Mouse (Mus musculus) CD4-positive, CD25-positive, alpha-beta regulatory T cell, adult 2 months (primary cell): Measurements from ENCODE around the gene Nxpe3.

Experiments
- DNase-seq: peaks from one replicate; pipeline ENCODE4 v3.0.0-alpha.2; 2012; ENCODE audit warnings: low read depth, low spot score

Gene Nxpe3

GRCm38 (mm10) chr16:55894893-55895650, at the start of gene Nxpe3:
Gene Nxpe3 (minus strand): TSS chr16:55895285.
- peak; percentile 88 for DNase-seq

- no peak for DNase-seq
Measured at GRCm38 (mm10) chr16:55940781-55941180, 45.7 kb upstream of the Nxpe3 start.

DNA sequence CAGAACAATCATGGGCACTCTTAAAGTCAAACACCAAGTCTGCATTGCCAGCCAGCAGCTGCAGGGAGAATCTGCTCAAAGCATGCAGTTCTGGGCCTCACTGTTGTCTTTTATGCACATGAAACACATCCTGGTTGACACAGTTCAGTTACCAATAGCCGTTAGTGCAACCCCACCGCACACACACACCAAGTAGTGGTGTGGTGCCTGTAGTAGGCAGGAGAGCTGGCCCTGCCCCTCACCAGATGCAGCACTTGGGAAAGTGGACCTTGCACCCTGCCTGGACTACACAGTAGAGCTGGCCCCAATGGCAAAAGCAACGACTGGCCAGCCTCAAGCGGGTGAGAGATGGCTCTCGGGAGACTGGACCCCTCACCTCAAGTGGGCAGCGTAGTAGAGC, 44.6 kb upstream of the Nxpe3 start:
- DNase-seq = no peak

DNA sequence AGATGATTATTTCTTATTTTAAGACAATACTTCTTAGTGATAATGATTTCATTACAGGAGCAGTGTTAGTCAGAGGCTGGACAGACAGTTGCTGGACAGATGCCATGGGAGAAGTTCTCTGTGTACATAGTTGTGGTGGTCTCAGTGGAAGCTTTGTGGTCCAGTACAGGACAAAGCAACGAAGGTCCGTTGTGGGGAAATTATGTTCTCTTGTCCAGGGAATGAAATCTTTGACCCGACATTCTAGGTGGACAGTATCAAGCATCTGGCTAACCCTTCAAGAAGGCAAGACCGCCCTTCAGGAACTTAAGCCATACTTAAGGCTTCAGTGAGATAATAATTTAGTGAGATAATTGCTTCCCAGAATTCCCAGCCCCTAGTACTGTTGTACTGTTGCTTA, 43.7 kb upstream of the Nxpe3 start:
- no peak for DNase-seq

- peak; percentile 95 for DNase-seq
Measured at GRCm38 (mm10) chr16:55934453-55935037, 39.5 kb upstream of the Nxpe3 start, which contains the start of gene Cep97. Gene Cep97 (minus strand): TSS chr16:55934855.

GRCm38 (mm10) chr16:55933681-55934343, 38.7 kb upstream of the Nxpe3 start:
- DNase-seq = peak; percentile 73

GRCm38 (mm10) chr16:55924010-55924409, 28.9 kb upstream of the Nxpe3 start:
- DNase-seq = peak; percentile 30

DNA sequence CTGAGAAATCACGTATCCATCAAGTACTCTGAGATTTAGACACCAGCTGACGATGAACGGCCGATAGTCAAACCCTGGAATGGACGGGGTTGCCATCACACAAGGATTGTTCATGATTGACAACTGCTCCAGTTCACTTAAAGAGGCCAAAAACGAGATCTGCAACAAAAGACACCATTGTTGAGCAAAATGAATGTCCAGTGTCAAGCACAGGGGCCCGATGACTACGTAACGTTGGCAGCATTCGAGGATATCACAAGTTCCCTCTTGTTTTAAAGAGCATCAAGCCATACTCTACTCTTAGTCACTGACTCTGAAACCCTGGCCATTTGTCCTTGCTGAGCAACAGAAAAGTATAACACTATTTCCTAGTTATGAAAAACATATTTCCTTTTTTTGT, 27.0 kb upstream of the Nxpe3 start:
- no peak for DNase-seq

GRCm38 (mm10) chr16:55914716-55915115, 19.6 kb upstream of the Nxpe3 start:
- no peak for DNase-seq

- DNase-seq = no peak
Measured at GRCm38 (mm10) chr16:55910208-55910793, 15.2 kb upstream of the Nxpe3 start.

GRCm38 (mm10) chr16:55906928-55907679, 12.0 kb upstream of the Nxpe3 start:
- DNase-seq = peak; percentile 51

GRCm38 (mm10) chr16:55905370-55905769, 10.3 kb upstream of the Nxpe3 start:
- DNase-seq = no peak

- DNase-seq = no peak
Measured at GRCm38 (mm10) chr16:55901839-55902756, 7.0 kb upstream of the Nxpe3 start.

GRCm38 (mm10) chr16:55898385-55899002, 3.4 kb upstream of the Nxpe3 start:
- DNase-seq = no peak

DNA sequence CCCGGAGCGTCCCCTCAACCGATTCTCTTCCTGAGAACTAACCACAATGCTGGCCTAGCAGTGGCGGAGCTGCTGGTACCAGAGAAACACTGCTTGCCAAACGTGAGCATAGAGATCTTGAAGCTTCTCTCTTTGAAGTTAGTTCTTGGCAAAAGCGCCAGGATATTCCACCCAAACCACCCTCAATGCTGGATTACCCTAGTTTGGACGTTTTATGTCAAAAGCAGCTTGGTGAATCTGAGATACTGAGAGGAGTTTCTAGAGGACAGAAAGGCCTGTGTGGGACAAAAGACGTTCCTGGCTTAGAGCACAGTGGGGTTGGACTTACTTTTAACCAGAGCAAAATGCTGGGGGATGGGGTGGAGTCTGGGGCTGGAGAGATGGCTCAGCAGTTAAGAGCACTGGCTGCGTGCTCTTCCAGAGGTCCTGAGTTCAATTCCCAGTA, 588 bp upstream of the Nxpe3 start:
- DNase-seq = peak; percentile 46

DNA sequence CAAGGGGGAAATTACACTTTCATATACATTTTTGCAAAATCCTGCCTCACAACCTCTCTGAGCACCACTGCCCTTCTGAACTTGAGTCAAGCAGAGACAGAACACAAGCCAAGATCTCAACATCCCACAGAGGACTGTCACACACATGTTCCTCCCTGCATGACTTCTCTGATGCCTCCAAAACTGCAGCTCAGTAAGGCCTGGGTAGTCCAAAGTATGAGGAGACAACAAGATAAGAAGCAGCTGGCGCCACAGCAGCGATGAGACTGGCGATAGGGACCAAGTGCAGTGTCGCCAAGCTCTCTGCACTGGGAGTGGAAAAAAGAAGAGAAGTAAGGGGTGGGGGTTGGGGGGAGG, 571 bp downstream of the Nxpe3 start:
- peak; percentile 53 for DNase-seq

DNA sequence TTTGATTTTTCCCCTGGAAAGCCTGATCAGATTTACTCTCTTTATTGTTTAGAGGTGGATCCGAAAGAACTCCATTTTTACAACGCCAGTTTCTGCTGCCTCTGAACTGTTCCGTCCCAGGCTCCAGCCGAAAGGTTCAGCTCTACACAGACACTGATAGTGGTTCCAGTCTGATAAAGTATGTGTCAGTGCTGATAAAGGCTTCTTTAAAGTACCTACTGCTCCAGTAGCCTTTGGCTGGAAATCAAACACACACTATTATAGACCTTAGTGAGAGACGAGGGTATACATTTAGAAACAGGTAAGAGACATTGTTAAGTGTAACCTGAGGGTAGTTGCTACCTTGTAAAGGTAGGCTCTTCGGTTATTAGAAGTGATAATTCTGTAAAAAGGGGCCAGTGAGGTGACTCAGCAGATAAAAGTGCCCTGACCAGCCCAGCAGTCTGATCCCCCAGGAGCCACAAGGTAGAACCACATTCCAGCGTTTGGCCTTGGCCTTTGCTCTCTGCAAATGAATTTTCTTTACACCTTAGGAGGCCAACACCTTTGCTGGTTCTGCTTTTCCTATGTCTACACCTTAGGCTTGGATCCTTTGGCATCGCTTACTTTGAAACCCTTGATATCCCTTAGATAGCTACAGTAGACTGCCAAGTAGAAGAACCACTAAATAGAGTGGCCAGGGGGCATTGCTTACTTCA, 1.5 kb downstream of the Nxpe3 start:
- DNase-seq = no peak

DNA sequence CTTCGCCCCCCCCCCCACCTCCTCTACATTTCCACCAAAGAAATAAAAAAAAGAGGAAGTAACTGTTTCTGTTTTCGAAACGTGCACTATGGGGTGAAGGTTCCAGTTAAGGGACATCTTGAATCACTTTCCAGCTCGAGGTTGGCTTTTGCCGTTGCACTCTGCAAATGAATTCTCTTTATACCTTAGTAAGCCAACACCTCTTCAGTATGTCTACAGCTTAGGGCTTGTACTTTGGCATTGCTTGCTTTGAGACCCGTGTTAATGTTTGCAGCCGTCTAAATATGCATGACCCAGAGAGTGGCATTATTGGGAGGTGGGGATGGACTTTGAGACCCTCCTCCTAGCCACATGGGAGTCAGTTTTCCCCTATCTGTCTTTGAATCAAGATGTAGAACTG, 2.6 kb downstream of the Nxpe3 start:
- DNase-seq = peak; percentile 41

DNA sequence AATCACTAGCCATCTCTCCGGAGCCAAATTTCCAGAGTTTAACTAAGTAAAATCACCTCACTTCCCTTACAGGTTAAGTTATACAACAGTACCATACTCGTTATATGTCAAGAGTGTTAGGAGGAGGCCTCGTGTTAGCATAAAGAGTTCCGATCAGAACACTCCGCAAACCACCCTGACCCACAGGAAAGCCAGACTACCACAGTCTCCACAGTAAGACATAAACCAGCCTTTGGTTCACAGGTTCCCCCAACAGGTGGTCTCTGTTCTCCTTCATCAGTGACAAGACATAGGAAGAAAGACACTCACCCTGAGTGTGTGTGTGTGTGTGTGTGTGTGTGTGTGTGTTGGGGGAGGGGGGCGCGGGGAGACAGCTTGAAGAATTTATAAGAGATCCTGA, 3.7 kb downstream of the Nxpe3 start:
- no peak for DNase-seq
